Mouse (Mus musculus) brain, adult 10 weeks (tissue): ENCODE results near the gene Kncn. TPM values are rescaled to one million over a fixed set of nuclear protein-coding genes. Genes with fewer than 3 reads are reported as not detected.

ENCODE experiments used
- polyA plus RNA-seq: library from polyadenylated mRNA; stranded (reverse); fragments of 350-450 nt; fragmentation: Illumina TruSeq; extraction: RNeasy Lipid Tissue Mini Kit (QIAGEN cat#74804); gene quantifications from one replicate; pipeline ENCODE4 v1.2.3, GENCODE M21; 2015; ENCODE audit warnings: low read depth, low replicate concordance

Kncn gene
- polyA plus RNA-seq: 0.28 TPM

DNA sequence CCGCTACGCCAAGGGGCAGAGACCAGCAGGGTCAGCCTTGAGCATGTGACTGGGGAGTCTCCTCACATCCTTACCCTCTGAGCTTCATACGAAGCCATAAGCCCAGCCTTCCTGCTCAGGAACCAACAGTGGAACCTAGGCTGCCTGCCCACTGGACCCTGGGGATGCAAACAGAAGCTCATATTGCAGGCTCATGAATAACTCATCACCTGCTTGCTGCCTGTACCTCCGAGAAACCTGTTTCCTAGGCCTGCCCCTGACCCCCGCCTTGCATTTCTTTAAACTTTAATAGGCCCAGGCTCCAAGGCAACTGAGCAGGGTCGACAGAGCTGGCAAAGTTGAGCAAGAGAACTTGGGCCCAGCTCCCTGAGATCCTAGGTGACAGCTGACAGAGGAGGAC is at the start of gene Kncn:
Gene Kncn, plus strand, starts transcription at position 379 of the 400 bp plus-strand sequence.

DNA sequence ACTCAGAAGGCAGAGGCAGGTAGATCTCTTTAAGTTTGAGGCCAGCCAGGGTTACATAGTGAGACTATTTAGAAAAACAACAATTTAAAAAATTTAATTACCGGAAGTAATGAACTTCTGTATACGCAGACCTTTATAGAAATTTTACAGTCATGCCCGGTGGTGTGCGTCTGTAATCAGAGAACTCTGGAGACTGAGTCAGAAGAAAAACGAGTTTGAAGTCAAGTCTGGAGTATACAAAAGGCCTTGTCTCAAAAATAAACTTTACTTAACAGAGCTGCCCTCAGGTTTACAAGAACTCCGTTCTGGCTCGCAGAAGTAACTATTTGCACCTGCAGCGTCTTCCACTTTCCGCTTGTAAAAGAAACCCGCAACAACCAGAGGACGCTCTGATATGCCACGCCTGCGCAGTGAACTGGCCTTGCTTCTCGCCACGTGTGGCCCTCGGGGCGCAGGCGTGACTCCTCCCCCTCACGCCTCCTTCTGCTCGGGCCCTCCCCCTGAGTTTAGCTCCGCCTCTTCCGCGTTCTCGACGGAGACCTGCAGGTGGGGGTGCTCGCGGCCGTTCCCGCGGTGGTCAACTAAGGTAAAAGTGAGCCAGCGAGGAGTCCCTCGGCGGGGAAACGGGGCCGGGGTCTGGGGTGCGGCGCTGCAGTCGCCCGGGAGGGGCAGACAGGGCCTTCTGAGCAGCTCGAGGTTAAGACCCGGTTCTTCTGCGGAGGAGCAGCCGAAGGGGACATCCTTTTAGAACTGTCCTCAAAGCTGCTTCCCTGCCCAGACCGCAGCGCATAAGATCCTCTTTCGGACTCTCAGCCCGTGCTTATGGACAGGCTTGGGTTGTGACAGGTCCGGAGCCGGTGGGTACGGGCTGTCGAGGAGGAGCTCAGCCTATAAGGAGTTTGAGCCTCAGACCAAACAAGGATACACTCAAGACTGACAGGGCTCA is 45.2 kb upstream of the Kncn start, which contains the start of gene Mknk1:
Gene Mknk1, plus strand, starts transcription at position 503 of the 946 bp plus-strand sequence.

DNA sequence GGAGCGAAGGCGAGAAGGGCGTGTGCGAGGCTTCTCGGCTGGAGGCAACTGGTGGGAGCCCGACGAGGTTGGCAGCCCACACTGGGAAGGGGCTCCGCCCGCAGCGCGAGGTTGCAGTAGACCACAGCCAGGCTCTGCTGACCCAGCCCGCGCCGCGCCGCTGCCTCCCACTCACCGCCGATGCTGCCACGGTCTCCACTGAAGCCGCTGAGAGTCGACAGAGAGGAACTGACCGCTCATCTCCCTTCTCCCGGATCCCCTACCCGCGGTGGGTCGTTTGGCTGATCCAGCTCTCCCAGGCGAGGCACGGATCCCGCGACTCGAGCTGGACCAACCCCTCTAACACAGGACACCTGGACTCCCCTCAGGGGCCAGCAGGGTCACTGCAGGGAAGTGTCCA is 6.4 kb downstream of the Kncn start, which contains the start of gene 6430628N08Rik:
Gene 6430628N08Rik, plus strand, starts transcription at position 113 of the 400 bp plus-strand sequence.

Other genes starting within 250 kb of the Kncn start
- 1.0 TPM for gene Cyp4b1, start 236.7 kb upstream of the Kncn start, polyA plus RNA-seq
- gene Efcab14, start 146.7 kb upstream of the Kncn start, polyA plus RNA-seq: 40.5 TPM
- not detected for gene Tex38, start 103.4 kb upstream of the Kncn start, polyA plus RNA-seq
- 81.5 TPM for gene Atpaf1, start 99.6 kb upstream of the Kncn start, polyA plus RNA-seq
- 4.1 TPM for gene Mob3c, start 56.3 kb upstream of the Kncn start, polyA plus RNA-seq
- 33.0 TPM for gene Mknk1, start 45.2 kb upstream of the Kncn start, polyA plus RNA-seq
- gene 6430628N08Rik, start 6.3 kb downstream of the Kncn start, polyA plus RNA-seq: 0.28 TPM
- gene Dmbx1, start 55.5 kb downstream of the Kncn start, polyA plus RNA-seq: 0.31 TPM
- gene Faah, start 133.5 kb downstream of the Kncn start, polyA plus RNA-seq: 71.7 TPM
- gene Nsun4, start 169.5 kb downstream of the Kncn start, polyA plus RNA-seq: 12.3 TPM
- 1,361 TPM for gene Uqcrh, start 190.7 kb downstream of the Kncn start, polyA plus RNA-seq
- 27.0 TPM for gene Lrrc41, start 190.9 kb downstream of the Kncn start, polyA plus RNA-seq
- 0.70 TPM for gene Rad54l, start 239.3 kb downstream of the Kncn start, polyA plus RNA-seq
- 75.8 TPM for gene Pomgnt1, start 239.4 kb downstream of the Kncn start, polyA plus RNA-seq